Mouse (Mus musculus) stomach, embryonic 15.5 days (tissue): ENCODE data around the gene Otor. TPM values are rescaled to one million over a fixed set of nuclear protein-coding genes. Genes with fewer than 3 reads are reported as not detected.

Experiments used
- ATAC-seq: fragments of 200-750 bp; cut with Nextera tagmentation; 2 replicates; pipeline ENCODE4 v1.8.0; 2017; ENCODE audit warnings: low read depth, moderate number of reproducible peaks, moderate TSS enrichment; ENCODE audit not compliant: insufficient read depth, low FRiP score
- H3K27ac ChIP-seq: fragments of 300-500 bp; sonication (generic); 2 replicates; pipeline ENCODE4 v1.5.1; 2015; ENCODE audit warnings: mild to moderate bottlenecking, inconsistent platforms
- H3K27me3 ChIP-seq: fragments of 300-500 bp; sonication (generic); replicated peaks from 2 replicates; pipeline ENCODE4 v1.6.1; 2015; ENCODE audit warnings: inconsistent platforms
- H3K36me3 ChIP-seq: fragments of 300-500 bp; sonication (generic); 2 replicates; pipeline ENCODE4 v1.6.1; 2015; ENCODE audit warnings: inconsistent platforms
- H3K4me1 ChIP-seq: fragments of 300-500 bp; sonication (generic); 2 replicates; pipeline ENCODE4 v1.6.1; 2015; ENCODE audit warnings: inconsistent platforms
- H3K4me2 ChIP-seq: fragments of 300-500 bp; sonication (generic); 2 replicates; pipeline ENCODE4 v1.6.1; 2015; ENCODE audit warnings: mild to moderate bottlenecking, inconsistent platforms
- H3K4me3 ChIP-seq: fragments of 300-500 bp; sonication (generic); replicated peaks from 2 replicates; pipeline ENCODE4 v1.5.1; 2015; ENCODE audit warnings: inconsistent platforms
- H3K9ac ChIP-seq: fragments of 300-500 bp; sonication (generic); 2 replicates; pipeline ENCODE4 v1.6.1; 2015; ENCODE audit warnings: inconsistent platforms
- H3K9me3 ChIP-seq: fragments of 300-500 bp; sonication (generic); 2 replicates; pipeline ENCODE4 v1.6.1; 2016; ENCODE audit warnings: inconsistent platforms
- WGBS: fragments of 180-500 bp; shearing (Covaris S2); methylation state at CpG from one replicate; pipeline ENCODE4 v1.1.7; 2015; 5-methylcytosine and 5-hydroxymethylcytosine counted together
- polyA plus RNA-seq: library from polyadenylated mRNA; unstranded; fragments of >200 nt; fragmentation: Nextera tagmentation; extraction: Ambion mirVana; gene quantifications from 2 replicates; pipeline ENCODE4 v1.2.1, GENCODE M21; 2015

Gene Otor
- polyA plus RNA-seq: 0.66 and 0.69 TPM in 2 replicates

- Histone ChIP-seq H3K27me3 (no peaks in the 10 kb centered on the region), H3K9ac (no peak within 1 kb of the TSS), H3K27ac (no peak within 1 kb of the TSS), H3K36me3 (no peaks in the 10 kb centered on the region), H3K9me3 (no peaks in the 10 kb centered on the region), H3K4me2 (no peak within 1 kb of the TSS), H3K4me1 (no peaks in the 10 kb centered on the region), H3K4me3 (no peak within 1 kb of the TSS)
- WGBS: 42% methylated on average over 8 of the region's 8 CpGs
- ATAC-seq: no peak
These were observed at the start of gene Otor for GRCm38 (mm10) chr2:143078198-143078851. Otor (plus strand) TSS chr2:143078473.

GRCm38 (mm10) chr2:143031283-143031682, 47.0 kb upstream of the Otor start:
- Histone ChIP-seq H3K27ac (no peak overlapping the region), H3K27me3 (no peaks in the 10 kb centered on the region), H3K36me3 (no peaks in the 10 kb centered on the region), H3K4me1 (no peaks in the 10 kb centered on the region), H3K9me3 (no peaks in the 10 kb centered on the region), H3K4me2 (no peak overlapping the region), H3K9ac (no peak overlapping the region), H3K4me3 (no peak overlapping the region)
- WGBS: 77% methylated on average over 1 of the region's 1 CpGs
- ATAC-seq: no peak

- H3K9ac ChIP-seq: no peak overlapping the region
- WGBS: 69% methylated on average over 10 of the region's 10 CpGs
- H3K27me3 ChIP-seq: no peaks in the 10 kb centered on the region
- H3K4me2 ChIP-seq: no peak overlapping the region
- H3K9me3 ChIP-seq: no peaks in the 10 kb centered on the region
- no peaks in the 10 kb centered on the region for H3K4me1 ChIP-seq
- H3K36me3 ChIP-seq: no peaks in the 10 kb centered on the region
- no peak overlapping the region for H3K4me3 ChIP-seq
- ATAC-seq: no peak
- no peak overlapping the region for H3K27ac ChIP-seq
These were observed 45.7 kb upstream of the Otor start for GRCm38 (mm10) chr2:143032378-143033255.

- H3K27ac ChIP-seq: 0 out of 2 replicates have a peak overlapping the region, but pooled peaks have one; percentile 35
These were observed 43.8 kb upstream of the Otor start for GRCm38 (mm10) chr2:143034350-143035085.

GRCm38 (mm10) chr2:143035086-143035593, 43.1 kb upstream of the Otor start:
- 50% methylated on average over 10 of the region's 10 CpGs for WGBS
- ATAC-seq: no peak
- no peaks in the 10 kb centered on the region for H3K9me3 ChIP-seq
- no peak overlapping the region for H3K9ac ChIP-seq
- no peaks in the 10 kb centered on the region for H3K36me3 ChIP-seq
- H3K4me2 ChIP-seq: peak overlapping the region; percentile 40
- H3K4me3 ChIP-seq: 0 out of 2 replicates have a peak overlapping the region, but pooled peaks have one; percentile 6
- no peaks in the 10 kb centered on the region for H3K27me3 ChIP-seq
- no peaks in the 10 kb centered on the region for H3K4me1 ChIP-seq
- H3K27ac ChIP-seq: peak overlapping the region; percentile 35; the same call in 1 of the 2 replicates

More at GRCm38 (mm10) chr2:143034350-143035085, 43.8 kb upstream of the Otor start:
- Histone ChIP-seq H3K4me1 (no peaks in the 10 kb centered on the region), H3K27me3 (no peaks in the 10 kb centered on the region), H3K36me3 (no peaks in the 10 kb centered on the region), H3K4me2 (peak overlapping the region; percentile 40), H3K9me3 (no peaks in the 10 kb centered on the region), H3K9ac (no peak overlapping the region), H3K4me3 (0 out of 2 replicates have a peak overlapping the region, but pooled peaks have one; percentile 6)
- ATAC-seq: no peak
- WGBS: 42% methylated on average over 7 of the region's 7 CpGs

GRCm38 (mm10) chr2:143041596-143041995, 36.7 kb upstream of the Otor start:
- Histone ChIP-seq H3K4me2 (no peak overlapping the region), H3K36me3 (no peaks in the 10 kb centered on the region), H3K4me3 (no peak overlapping the region), H3K27ac (no peak overlapping the region), H3K4me1 (no peaks in the 10 kb centered on the region), H3K9ac (no peak overlapping the region), H3K27me3 (no peaks in the 10 kb centered on the region), H3K9me3 (no peaks in the 10 kb centered on the region)
- WGBS: 90% methylated on average over 1 of the region's 1 CpGs
- no peak for ATAC-seq

- no peak for ATAC-seq
- no peaks in the 10 kb centered on the region for H3K4me1 ChIP-seq
These were observed 23.0 kb upstream of the Otor start for GRCm38 (mm10) chr2:143055251-143055650.

GRCm38 (mm10) chr2:143056736-143057135, 21.5 kb upstream of the Otor start:
- H3K9me3 ChIP-seq: no peaks in the 10 kb centered on the region
- no peak for ATAC-seq
- no peak overlapping the region for H3K9ac ChIP-seq
- H3K27ac ChIP-seq: no peak overlapping the region
- 74% methylated on average over 5 of the region's 5 CpGs for WGBS
- H3K36me3 ChIP-seq: no peaks in the 10 kb centered on the region
- no peak overlapping the region for H3K4me2 ChIP-seq
- no peaks in the 10 kb centered on the region for H3K4me1 ChIP-seq
- no peak overlapping the region for H3K4me3 ChIP-seq
- no peaks in the 10 kb centered on the region for H3K27me3 ChIP-seq

More at GRCm38 (mm10) chr2:143055251-143055650, 23.0 kb upstream of the Otor start:
- Histone ChIP-seq H3K4me2 (no peak overlapping the region), H3K4me3 (no peak overlapping the region), H3K9ac (no peak overlapping the region), H3K36me3 (no peaks in the 10 kb centered on the region), H3K9me3 (no peaks in the 10 kb centered on the region), H3K27me3 (no peaks in the 10 kb centered on the region), H3K27ac (no peak overlapping the region)

- Histone ChIP-seq H3K4me3 (peak overlapping the region; percentile 86), H3K36me3 (peaks cover 16% of the 10 kb centered on the region), H3K27me3 (no peaks in the 10 kb centered on the region), H3K4me2 (peak overlapping the region; percentile 73), H3K4me1 (no peaks in the 10 kb centered on the region), H3K27ac (no peak overlapping the region), H3K9ac (no peak overlapping the region), H3K9me3 (no peaks in the 10 kb centered on the region)
- no peak; the same call in 1 of the 2 replicates for ATAC-seq
- WGBS: 50% methylated on average over 6 of the region's 6 CpGs
These were observed 15.9 kb upstream of the Otor start for GRCm38 (mm10) chr2:143062432-143062811.

- peaks cover 16% of the 10 kb centered on the region for H3K36me3 ChIP-seq
- no peaks in the 10 kb centered on the region for H3K27me3 ChIP-seq
- 1% methylated on average over 55 of the region's 55 CpGs for WGBS
- peak within 1 kb of the TSS; percentile 61; the same call in 1 of the 2 replicates for H3K27ac ChIP-seq
- ATAC-seq: peak; percentile 92
- H3K9me3 ChIP-seq: no peaks in the 10 kb centered on the region
- no peaks in the 10 kb centered on the region for H3K4me1 ChIP-seq
- H3K4me3 ChIP-seq: peak within 1 kb of the TSS; percentile 86
- H3K9ac ChIP-seq: peak within 1 kb of the TSS; percentile 71
- H3K4me2 ChIP-seq: peak within 1 kb of the TSS; percentile 73
These were observed 15.2 kb upstream of the Otor start, which contains the start of gene Snrpb2 for GRCm38 (mm10) chr2:143062812-143063792. Snrpb2 (plus strand) TSS chr2:143063039.
